Mouse (Mus musculus) lung, embryonic 14.5 days (tissue): ENCODE measurements around the gene Rgl1. TPM values are rescaled to one million over a fixed set of nuclear protein-coding genes. Genes with fewer than 3 reads are reported as not detected.
A peak's percentile ranks its signal among the peaks of the same experiment; 100 is the strongest.

ENCODE experiments used
- ATAC-seq: fragments of 200-750 bp; cut with Nextera tagmentation; 2 replicates; pipeline ENCODE4 v1.8.0; 2017; ENCODE audit warnings: mild to moderate bottlenecking, moderate TSS enrichment, moderate library complexity; ENCODE audit not compliant: insufficient read depth
- DNase-seq: peaks from one replicate; pipeline ENCODE4 v3.0.0-alpha.2; 2015
- H3K27ac ChIP-seq: fragments of 300-500 bp; sonication (generic); 2 replicates; pipeline ENCODE4 v1.5.1; 2014; ENCODE audit warnings: low read depth, mild to moderate bottlenecking, moderate library complexity
- H3K27me3 ChIP-seq: fragments of 300-500 bp; sonication (generic); 2 replicates; pipeline ENCODE4 v1.6.1; 2014; ENCODE audit warnings: low read length, control low read depth; ENCODE audit not compliant: insufficient read depth
- H3K36me3 ChIP-seq: fragments of 300-500 bp; sonication (generic); 2 replicates; pipeline ENCODE4 v1.6.1; 2014; ENCODE audit warnings: control low read depth; ENCODE audit not compliant: insufficient read depth
- H3K4me1 ChIP-seq: fragments of 300-500 bp; sonication (generic); 2 replicates; pipeline ENCODE4 v1.6.1; 2014; ENCODE audit warnings: antibody characterized with exemption, control low read depth; ENCODE audit not compliant: insufficient read depth
- H3K4me2 ChIP-seq: fragments of 300-500 bp; sonication (generic); 2 replicates; pipeline ENCODE4 v1.6.1; 2014; ENCODE audit warnings: mild to moderate bottlenecking
- H3K4me3 ChIP-seq: fragments of 300-500 bp; sonication (generic); 2 replicates; pipeline ENCODE4 v1.5.1; 2014; ENCODE audit warnings: low read depth, low read length
- H3K9ac ChIP-seq: fragments of 300-500 bp; sonication (generic); 2 replicates; pipeline ENCODE4 v1.6.1; 2014
- H3K9me3 ChIP-seq: fragments of 300-500 bp; sonication (generic); 2 replicates; pipeline ENCODE4 v1.6.1; 2016; ENCODE audit warnings: low read depth, low read length, control low read depth
- CTCF ChIP-seq: IDR thresholded peaks from 2 replicates; pipeline ENCODE4 v1.5.1; 2016; ENCODE audit warnings: antibody characterized with exemption, low read depth
- WGBS: fragments of 180-500 bp; shearing (Covaris S2); extraction: QIAGEN DNeasy Blood & Tissue Kit; methylation state at CpG from one replicate; pipeline ENCODE4 v1.1.7; 2014; 5-methylcytosine and 5-hydroxymethylcytosine counted together
- polyA plus RNA-seq: library from polyadenylated mRNA; unstranded; fragments of >200 nt; fragmentation: Nextera tagmentation; extraction: Ambion mirVana; gene quantifications from 2 replicates; pipeline ENCODE4 v1.2.1, GENCODE M21; 2014

Rgl1 gene
- polyA plus RNA-seq, 1 experiment from 2014 or later: 46.7 TPM

DNA sequence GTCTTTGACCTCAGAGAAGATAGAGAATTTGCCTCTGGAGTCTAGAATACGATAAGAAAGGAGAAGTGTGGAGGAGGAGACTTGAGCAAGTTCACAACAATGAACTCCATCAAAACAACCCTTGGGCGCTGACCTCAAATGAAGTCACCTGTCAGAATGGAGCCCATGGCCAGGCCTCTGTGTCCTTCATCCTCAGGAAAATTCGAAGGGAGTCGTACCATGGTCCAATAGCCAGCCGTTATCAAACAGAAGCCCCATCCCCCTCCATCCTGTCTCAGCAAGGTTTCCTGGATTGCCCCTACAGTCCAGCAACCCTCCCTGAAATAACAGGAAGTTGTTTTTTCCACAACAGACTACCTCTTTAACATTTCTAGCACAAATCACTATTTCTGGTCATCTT is 171.5 kb downstream of the Rgl1 start:
- H3K9me3 ChIP-seq: no peaks in the 10 kb centered on the region
- H3K27ac ChIP-seq: no peak overlapping the region
- H3K36me3 ChIP-seq: no peaks in the 10 kb centered on the region
- DNase-seq (no peak), ATAC-seq (no peak)
- no peaks in the 10 kb centered on the region for H3K27me3 ChIP-seq
- WGBS: 68% methylated on average over 5 of the region's 5 CpGs
- H3K4me2 ChIP-seq: no peak overlapping the region
- H3K9ac ChIP-seq: no peak overlapping the region
- no peak overlapping the region for H3K4me3 ChIP-seq
- TF ChIP-seq CTCF: no peak
- peaks cover 20% of the 10 kb centered on the region for H3K4me1 ChIP-seq

- no peak overlapping the region for H3K27ac ChIP-seq
- no peak overlapping the region for H3K4me2 ChIP-seq
- no peak overlapping the region for H3K9ac ChIP-seq
- no peak overlapping the region for H3K4me3 ChIP-seq
- H3K9me3 ChIP-seq: no peaks in the 10 kb centered on the region
- 85% methylated on average over 9 of the region's 9 CpGs for WGBS
- no peak for TF ChIP-seq CTCF
- peaks cover 20% of the 10 kb centered on the region for H3K4me1 ChIP-seq
- H3K36me3 ChIP-seq: no peaks in the 10 kb centered on the region
- ATAC-seq: no peak
- no peak for DNase-seq
- no peaks in the 10 kb centered on the region for H3K27me3 ChIP-seq
These were observed 172.2 kb downstream of the Rgl1 start for GRCm38 (mm10) chr1:152593831-152594549.

DNA sequence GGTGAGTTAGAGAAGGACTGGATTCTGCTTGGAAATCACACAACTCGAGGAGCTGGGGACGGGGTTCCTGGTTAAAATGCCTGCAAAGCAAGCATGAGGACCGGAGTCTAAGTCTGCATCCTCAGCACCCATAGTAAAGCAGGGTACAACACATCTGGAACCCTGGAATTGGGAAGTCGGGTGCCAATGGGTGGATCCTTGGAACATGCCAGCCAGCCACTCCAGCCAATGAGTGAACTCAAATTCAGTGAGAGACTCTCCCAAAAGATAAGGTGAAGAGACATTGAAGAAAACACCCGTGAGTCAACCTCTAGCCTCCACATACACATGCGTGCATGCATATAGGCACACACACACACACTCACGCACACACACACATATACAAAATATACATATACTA is 172.8 kb downstream of the Rgl1 start:
- DNase-seq (no peak), ATAC-seq (no peak)
- 84% methylated on average over 7 of the region's 7 CpGs for WGBS
- no peak overlapping the region for H3K9ac ChIP-seq
- TF ChIP-seq CTCF: no peak
- H3K4me3 ChIP-seq: no peak overlapping the region
- no peaks in the 10 kb centered on the region for H3K36me3 ChIP-seq
- H3K27ac ChIP-seq: no peak overlapping the region
- H3K4me2 ChIP-seq: no peak overlapping the region
- H3K9me3 ChIP-seq: no peaks in the 10 kb centered on the region
- no peaks in the 10 kb centered on the region for H3K27me3 ChIP-seq
- H3K4me1 ChIP-seq: peaks cover 17% of the 10 kb centered on the region

GRCm38 (mm10) chr1:152592609-152593008 is 173.5 kb downstream of the Rgl1 start:
- Histone ChIP-seq H3K4me2 (no peak overlapping the region), H3K36me3 (no peaks in the 10 kb centered on the region), H3K27ac (no peak overlapping the region), H3K9me3 (no peaks in the 10 kb centered on the region), H3K4me3 (no peak overlapping the region), H3K27me3 (no peaks in the 10 kb centered on the region), H3K9ac (no peak overlapping the region), H3K4me1 (peaks cover 17% of the 10 kb centered on the region)
- ATAC-seq: 0 out of 2 replicates have a peak, but pooled peaks have one; percentile 62
- 77% methylated on average over 6 of the region's 6 CpGs for WGBS
- no peak for TF ChIP-seq CTCF
- no peak for DNase-seq

DNA sequence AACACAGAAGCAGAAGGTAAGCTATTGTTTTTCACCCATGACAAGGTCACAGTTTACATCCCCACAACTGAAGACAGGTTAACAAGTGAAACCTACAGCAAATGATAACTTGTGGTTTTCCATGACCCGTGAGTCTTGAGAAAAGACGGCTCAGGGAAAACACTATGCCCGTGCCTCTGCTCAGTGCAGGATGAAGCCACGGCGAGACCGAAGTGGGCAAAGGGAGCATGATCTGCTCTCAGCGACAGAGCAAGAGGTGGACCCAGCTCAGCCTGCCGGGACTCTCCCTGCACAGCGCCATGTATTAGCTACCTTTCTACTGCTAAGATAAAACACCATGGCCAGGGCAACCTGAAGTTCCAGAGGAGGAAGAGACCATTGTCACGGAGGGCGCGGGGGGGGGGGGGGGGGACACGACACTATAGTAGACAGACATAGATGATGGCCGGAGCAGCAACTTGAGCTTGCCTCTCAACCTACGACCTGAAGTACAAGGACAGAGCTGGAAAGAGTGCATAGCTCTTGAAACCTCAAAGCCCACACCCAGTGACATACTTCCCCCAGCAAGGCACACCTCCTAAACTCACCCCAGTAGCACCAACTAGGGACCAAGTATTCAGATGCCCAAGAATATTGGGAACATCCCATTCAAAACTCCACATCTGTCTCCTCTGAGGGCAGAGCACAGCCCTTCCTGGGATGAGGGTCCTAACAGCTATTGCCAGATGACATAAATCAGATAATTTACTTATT is 174.2 kb downstream of the Rgl1 start:
- no peaks in the 10 kb centered on the region for H3K36me3 ChIP-seq
- H3K27ac ChIP-seq: no peak overlapping the region
- H3K4me1 ChIP-seq: peaks cover 17% of the 10 kb centered on the region
- no peak overlapping the region for H3K4me2 ChIP-seq
- no peak overlapping the region for H3K9ac ChIP-seq
- no peak overlapping the region for H3K4me3 ChIP-seq
- H3K27me3 ChIP-seq: no peaks in the 10 kb centered on the region
- no peak for DNase-seq
- ATAC-seq: no peak
- TF ChIP-seq CTCF: no peak
- H3K9me3 ChIP-seq: no peaks in the 10 kb centered on the region
- WGBS: 84% methylated on average over 15 of the region's 15 CpGs

- peak overlapping the region; percentile 48; the same call in 1 of the 2 replicates for H3K27ac ChIP-seq
- H3K36me3 ChIP-seq: 0 out of 2 replicates have a peak, but pooled peaks cover 4% of the 10 kb centered on the region
- no peak overlapping the region for H3K9ac ChIP-seq
- no peaks in the 10 kb centered on the region for H3K27me3 ChIP-seq
- no peaks in the 10 kb centered on the region for H3K9me3 ChIP-seq
- ATAC-seq (no peak), DNase-seq (no peak)
- H3K4me1 ChIP-seq: peaks cover 17% of the 10 kb centered on the region
- TF ChIP-seq CTCF: no peak
- 77% methylated on average over 5 of the region's 5 CpGs for WGBS
- no peak overlapping the region for H3K4me2 ChIP-seq
- no peak overlapping the region for H3K4me3 ChIP-seq
These were observed 175.8 kb downstream of the Rgl1 start for GRCm38 (mm10) chr1:152590321-152590720.

- Histone ChIP-seq H3K4me1 (peaks cover 22% of the 10 kb centered on the region), H3K4me2 (peak overlapping the region; percentile 35), H3K9me3 (no peaks in the 10 kb centered on the region), H3K36me3 (0 out of 2 replicates have a peak, but pooled peaks cover 4% of the 10 kb centered on the region), H3K9ac (0 out of 2 replicates have a peak overlapping the region, but pooled peaks have one; percentile 17), H3K4me3 (no peak overlapping the region), H3K27me3 (no peaks in the 10 kb centered on the region), H3K27ac (peak overlapping the region; percentile 39; the same call in 1 of the 2 replicates)
- no peak for TF ChIP-seq CTCF
- 10% methylated on average over 9 of the region's 9 CpGs for WGBS
- ATAC-seq: no peak
- DNase-seq: peak; percentile 87
These were observed 176.7 kb downstream of the Rgl1 start for GRCm38 (mm10) chr1:152589331-152589935.
